Mouse (Mus musculus) myocyte (in vitro differentiated cells): ENCODE results near the gene Pten.

Source experiments
- CEBPB ChIP-seq: IDR thresholded peaks from 2 replicates; pipeline ENCODE4 v1.6.1; 2011; ENCODE audit warnings: mild to moderate bottlenecking, moderate library complexity; ENCODE audit not compliant: poor library complexity, insufficient read depth, severe bottlenecking
- MAX ChIP-seq: IDR thresholded peaks from one replicate; pipeline ENCODE4 v1.6.1; 2011; ENCODE audit warnings: low read depth, mild to moderate bottlenecking, control low read depth
- MYOG ChIP-seq, 3 experiments: IDR thresholded peaks; one replicate each; pipeline ENCODE4 v1.6.1; 2011; ENCODE audit warnings: control low read depth in 2 of 3, low read depth in 2 of 3, mild to moderate bottlenecking in 2 of 3; ENCODE audit not compliant: insufficient read length in 2 of 3, control insufficient read depth in 1 of 3, insufficient read depth in 1 of 3
- POLR2A ChIP-seq: IDR thresholded peaks from one replicate; pipeline ENCODE4 v1.6.1; 2011; ENCODE audit warnings: low read depth, mild to moderate bottlenecking, control low read depth, moderate library complexity; ENCODE audit not compliant: insufficient read length
- TCF12 ChIP-seq: IDR thresholded peaks from one replicate; pipeline ENCODE4 v1.6.1; 2011; ENCODE audit warnings: mild to moderate bottlenecking, control low read depth; ENCODE audit not compliant: poor library complexity, insufficient read depth, severe bottlenecking
- TCF3 ChIP-seq: IDR thresholded peaks from one replicate; pipeline ENCODE4 v1.6.1; 2011; ENCODE audit warnings: low read depth, control low read depth; ENCODE audit not compliant: insufficient read length
- USF1 ChIP-seq: IDR thresholded peaks from one replicate; pipeline ENCODE4 v1.6.1; 2011; ENCODE audit warnings: low read depth, mild to moderate bottlenecking, control low read depth, moderate library complexity

DNA sequence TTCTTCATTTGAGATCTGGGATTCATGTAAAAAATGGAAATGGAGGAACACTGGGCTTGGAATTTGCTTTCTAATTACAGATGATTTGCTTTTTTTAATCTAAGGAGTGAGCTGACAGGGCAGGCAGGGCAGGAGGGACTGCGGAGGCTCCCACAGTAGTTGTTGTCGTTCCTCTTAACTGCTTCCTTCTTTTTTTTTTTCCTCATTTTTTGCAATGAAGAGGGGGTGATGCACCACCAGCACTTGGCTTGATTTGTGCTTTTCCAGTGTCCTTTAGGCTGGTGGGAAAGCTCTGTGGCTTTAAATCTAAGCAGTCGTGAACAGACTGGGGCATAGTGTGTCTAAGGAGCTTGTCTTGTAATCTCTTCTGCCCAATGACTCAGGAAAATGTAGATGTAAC lies 21.8 kb downstream of the Pten start:
- TF ChIP-seq POLR2A (no peak), TCF12 (no peak), MAX (no peak), TCF3 (no peak), USF1 (no peak), MYOG (IDR thresholded peaks at IDR 0.05; ENCODE audit: control insufficient read depth in 1 of 3, insufficient read depth in 1 of 3, insufficient read length in 2 of 3, low read depth in 2 of 3) (no peak), CEBPB (no peak)
